Mouse (Mus musculus) ES-Bruce4 (cell line): ENCODE data around the gene Nbea. TPM values are rescaled to one million over a fixed set of nuclear protein-coding genes. Genes with fewer than 3 reads are reported as not detected.

ENCODE experiments used
- H3K27ac ChIP-seq: 2 replicates; pipeline ENCODE4 v1.5.1; 2012; ENCODE audit warnings: low read length, inconsistent platforms; ENCODE audit not compliant: insufficient read depth
- H3K27me3 ChIP-seq: 2 replicates; pipeline ENCODE4 v1.6.1; 2012; ENCODE audit warnings: mild to moderate bottlenecking, low read length, inconsistent platforms; ENCODE audit not compliant: control insufficient read depth, poor library complexity, insufficient read depth, severe bottlenecking
- H3K36me3 ChIP-seq: 2 replicates; pipeline ENCODE4 v1.6.1; 2012; ENCODE audit warnings: inconsistent platforms, mild to moderate bottlenecking, low read length, moderate library complexity; ENCODE audit not compliant: control insufficient read depth, poor library complexity, insufficient read depth, severe bottlenecking
- H3K4me1 ChIP-seq: one replicate; pipeline ENCODE4 v1.8.1; 2011; ENCODE audit warnings: low read length; ENCODE audit not compliant: control insufficient read depth, insufficient read depth
- H3K4me3 ChIP-seq: 2 replicates; pipeline ENCODE4 v1.5.1; 2011; ENCODE audit warnings: low read depth, mild to moderate bottlenecking, low read length
- H3K9ac ChIP-seq: 2 replicates; pipeline ENCODE4 v1.6.1; 2012; ENCODE audit warnings: low read depth, mild to moderate bottlenecking, inconsistent platforms; ENCODE audit not compliant: poor library complexity, severe bottlenecking
- H3K9me3 ChIP-seq: replicated peaks from 2 replicates; pipeline ENCODE4 v1.6.1; 2012; ENCODE audit warnings: mild to moderate bottlenecking, low read length, inconsistent platforms; ENCODE audit not compliant: control insufficient read depth, poor library complexity, insufficient read depth, severe bottlenecking
- CTCF ChIP-seq: IDR thresholded peaks from one replicate; pipeline ENCODE4 v1.8.1; 2011; ENCODE audit warnings: low read depth, low read length
- EP300 ChIP-seq: IDR thresholded peaks from 2 replicates; pipeline ENCODE4 v1.6.1; 2011; ENCODE audit warnings: low read depth, low read length; ENCODE audit not compliant: insufficient read depth
- POLR2A ChIP-seq: IDR thresholded peaks from one replicate; pipeline ENCODE4 v1.8.1; 2011; ENCODE audit warnings: low read length; ENCODE audit not compliant: insufficient read depth
- polyA plus RNA-seq: library from polyadenylated mRNA; stranded (reverse); fragments of >200 nt; gene quantifications from 2 replicates; pipeline ENCODE4 v1.2.4, GENCODE M21; 2011; ENCODE audit warnings: low read depth; ENCODE audit not compliant: missing spikeins, insufficient read depth, insufficient read length

The Nbea gene
- polyA plus RNA-seq, 1 experiment, result 6.1 TPM

GRCm38 (mm10) chr3:55593312-55593711 is 590.2 kb downstream of the Nbea start:
- no peaks in the 10 kb centered on the region for H3K27me3 ChIP-seq
- H3K36me3 ChIP-seq, result no peaks in the 10 kb centered on the region
- H3K9ac ChIP-seq, result no peak overlapping the region
- H3K9me3 ChIP-seq, result no peaks in the 10 kb centered on the region
- no peak overlapping the region for H3K27ac ChIP-seq
- TF ChIP-seq POLR2A (no peak), EP300 (no peak), CTCF (no peak)
- no peak overlapping the region for H3K4me3 ChIP-seq
- H3K4me1 ChIP-seq, result no peaks in the 10 kb centered on the region

GRCm38 (mm10) chr3:55590727-55591126 is 592.8 kb downstream of the Nbea start:
- H3K9me3 ChIP-seq, result peaks cover 5% of the 10 kb centered on the region
- H3K27me3 ChIP-seq, result no peaks in the 10 kb centered on the region
- TF ChIP-seq POLR2A, result no peak
- TF ChIP-seq CTCF, result no peak
- no peak for TF ChIP-seq EP300
- no peaks in the 10 kb centered on the region for H3K36me3 ChIP-seq
- H3K4me1 ChIP-seq, result no peaks in the 10 kb centered on the region
- no peak overlapping the region for H3K4me3 ChIP-seq
- no peak overlapping the region for H3K27ac ChIP-seq
- no peak overlapping the region for H3K9ac ChIP-seq

- no peak overlapping the region for H3K27ac ChIP-seq
- H3K4me3 ChIP-seq, result no peak overlapping the region
- TF ChIP-seq EP300 (no peak), CTCF (no peak), POLR2A (no peak)
- no peaks in the 10 kb centered on the region for H3K4me1 ChIP-seq
- no peaks in the 10 kb centered on the region for H3K36me3 ChIP-seq
- peaks cover 5% of the 10 kb centered on the region for H3K9me3 ChIP-seq
- no peak overlapping the region for H3K9ac ChIP-seq
- no peaks in the 10 kb centered on the region for H3K27me3 ChIP-seq
Observed at GRCm38 (mm10) chr3:55590291-55590690, 593.2 kb downstream of the Nbea start.

DNA sequence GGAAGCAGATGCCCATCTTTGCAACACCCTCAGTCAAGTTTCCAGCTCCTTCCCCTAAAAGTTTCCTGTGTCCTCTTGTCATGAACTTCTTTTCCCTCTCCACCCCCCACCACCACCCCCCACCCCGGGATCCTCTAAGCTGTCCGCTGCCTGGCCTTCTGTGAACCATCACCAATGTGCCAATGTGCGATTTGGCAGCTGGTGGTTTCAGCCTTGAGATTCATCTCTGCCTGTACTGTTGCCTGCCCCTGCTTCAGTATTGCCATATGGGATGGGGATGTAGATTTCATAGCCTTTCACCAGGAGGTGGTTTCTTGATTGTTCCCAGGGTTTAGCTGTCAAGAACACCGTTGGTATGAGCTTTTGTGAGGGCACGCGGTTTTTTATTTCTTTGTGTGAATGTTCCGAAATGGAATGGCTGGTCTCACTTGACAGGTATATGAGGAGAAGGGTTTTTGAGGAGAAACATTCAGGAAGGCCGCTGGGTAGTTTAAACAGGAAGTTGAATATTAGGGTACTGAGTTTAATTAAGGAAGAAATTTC is 594.0 kb downstream of the Nbea start:
- TF ChIP-seq CTCF, result no peak
- TF ChIP-seq EP300, result no peak

GRCm38 (mm10) chr3:55587972-55588946 is 595.2 kb downstream of the Nbea start:
- Histone ChIP-seq H3K9me3 (peaks cover 5% of the 10 kb centered on the region), H3K27me3 (no peaks in the 10 kb centered on the region), H3K9ac (no peak overlapping the region), H3K4me3 (no peak overlapping the region), H3K27ac (peak overlapping the region; percentile 5), H3K4me1 (no peaks in the 10 kb centered on the region), H3K36me3 (no peaks in the 10 kb centered on the region)
- no peak for TF ChIP-seq EP300

More for the DNA sequence above, 594.0 kb downstream of the Nbea start:
- no peak overlapping the region for H3K4me3 ChIP-seq
- H3K4me1 ChIP-seq, result no peaks in the 10 kb centered on the region
- peaks cover 5% of the 10 kb centered on the region for H3K9me3 ChIP-seq
- H3K27ac ChIP-seq, result no peak overlapping the region
- H3K27me3 ChIP-seq, result no peaks in the 10 kb centered on the region
- H3K9ac ChIP-seq, result no peak overlapping the region
- no peaks in the 10 kb centered on the region for H3K36me3 ChIP-seq

GRCm38 (mm10) chr3:55587434-55587971 is 596.0 kb downstream of the Nbea start:
- 0 out of 2 replicates have a peak overlapping the region, but pooled peaks have one; percentile 5 for H3K27ac ChIP-seq
- H3K27me3 ChIP-seq, result no peaks in the 10 kb centered on the region
- H3K4me3 ChIP-seq, result no peak overlapping the region
- TF ChIP-seq EP300 (no peak), CTCF (no peak), POLR2A (no peak)
- H3K4me1 ChIP-seq, result no peaks in the 10 kb centered on the region
- no peak overlapping the region for H3K9ac ChIP-seq
- H3K36me3 ChIP-seq, result no peaks in the 10 kb centered on the region
- peaks cover 5% of the 10 kb centered on the region for H3K9me3 ChIP-seq
